ENCODE assay signal across 24 mouse cellular contexts in the genomic region with DNA sequence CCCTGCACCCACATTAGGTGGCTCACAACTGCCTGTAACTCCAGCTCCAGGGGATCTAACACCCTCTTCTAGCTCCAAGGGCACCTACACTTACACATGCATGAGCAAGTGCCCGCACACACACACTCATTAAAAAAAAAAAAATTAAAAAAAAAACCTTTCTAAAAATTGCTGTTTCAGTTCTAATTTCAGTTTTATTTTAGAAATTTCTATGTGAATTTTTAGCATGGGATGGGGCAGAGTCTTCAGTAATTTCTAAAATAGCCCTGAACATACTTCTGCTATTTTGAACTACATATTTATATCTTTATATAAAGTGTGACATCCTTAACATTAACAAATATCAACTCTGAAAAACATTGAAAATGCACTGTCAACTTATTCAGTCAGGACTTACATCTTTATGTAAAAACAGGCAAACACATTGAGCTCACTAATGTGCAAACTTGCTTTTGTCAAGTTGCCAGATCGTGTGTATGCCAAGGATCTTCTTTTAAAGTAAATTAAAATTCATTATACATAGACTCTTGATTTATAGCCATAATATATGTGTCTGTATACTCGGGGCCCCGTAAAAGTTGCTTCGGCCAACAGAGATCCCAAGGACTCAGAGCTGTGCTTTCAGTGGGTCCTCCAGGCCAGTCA. TPM values are rescaled to one million over a fixed set of nuclear protein-coding genes. Genes with fewer than 3 reads are reported as not detected.
"Had no signal": no experiment of that assay in that cellular context is flagged by ENCODE, and none has a peak within 500 bp of the region (broad histone marks: within the 10 kb centered on the region; RNA-seq: fewer than 3 reads in every experiment).

No protein-coding gene starts in this region.

- H3K27ac ChIP-seq: macrophage; midbrain, embryonic 13.5 days; midbrain, embryonic 15.5 days; neural tube, embryonic 12.5 days had no signal

- H3K4me1 ChIP-seq: megakaryocyte, embryonic 14.5 days; midbrain, embryonic 13.5 days; midbrain, embryonic 15.5 days; neural tube, embryonic 12.5 days had no signal

- ATAC-seq: liver, postnatal 0 days; midbrain, embryonic 13.5 days; midbrain, embryonic 15.5 days had no signal

- H3K4me2 ChIP-seq: midbrain, embryonic 11.5 days; midbrain, embryonic 13.5 days; midbrain, embryonic 15.5 days; neural tube, embryonic 12.5 days had no signal

- H3K27me3 ChIP-seq: midbrain, embryonic 13.5 days; midbrain, embryonic 15.5 days; neural tube, embryonic 12.5 days had no signal

- H3K9me3 ChIP-seq: midbrain, embryonic 13.5 days; midbrain, embryonic 15.5 days; neural tube, embryonic 12.5 days had no signal

- H3K4me3 ChIP-seq: megakaryocyte, embryonic 14.5 days; midbrain, embryonic 13.5 days; midbrain, embryonic 15.5 days; neural tube, embryonic 12.5 days had no signal

- H3K9ac ChIP-seq: liver, postnatal 0 days; midbrain, embryonic 13.5 days; midbrain, embryonic 15.5 days; neural tube, embryonic 12.5 days had no signal

- DNase-seq: liver, postnatal 0 days; lung, adult 2 months; lung, postnatal 10 days; retina, postnatal 1 day; right cerebral cortex, adult 18-20 months; right cerebral cortex, postnatal 25 days; right cerebral cortex, postnatal 4 days; spleen, adult 18-20 months; thymus, adult 18-20 months; thymus, postnatal 14 days; thymus, postnatal 36 days had no signal

- H3K36me3 ChIP-seq: midbrain, embryonic 13.5 days; midbrain, embryonic 15.5 days; neural tube, embryonic 12.5 days had no signal

RNA-seq across cellular contexts. Expression of a gene that starts 32.0 kb away (rescaled TPM):
- polyA plus RNA-seq: lung, adult 2 months; macrophage; midbrain, embryonic 11.5 days; midbrain, embryonic 13.5 days; neural tube, embryonic 12.5 days; neural tube, embryonic 14.5 days had no signal

RNA-seq across cellular contexts. Expression of a gene that starts 35.4 kb away (rescaled TPM):
- polyA plus RNA-seq: liver, postnatal 0 days; lung, adult 2 months; lung, embryonic 16.5 days; macrophage; midbrain, embryonic 11.5 days; midbrain, embryonic 13.5 days; midbrain, embryonic 15.5 days; midbrain, postnatal 0 days; neural tube, embryonic 12.5 days; neural tube, embryonic 14.5 days; stomach, embryonic 14.5 days; thymus, postnatal 0 days had no signal

RNA-seq across cellular contexts. Expression of a gene that starts 43.8 kb away (rescaled TPM):
- polyA plus RNA-seq: liver, postnatal 0 days; lung, embryonic 16.5 days; macrophage; midbrain, embryonic 11.5 days; midbrain, embryonic 13.5 days; midbrain, embryonic 15.5 days; midbrain, postnatal 0 days; neural tube, embryonic 12.5 days; neural tube, embryonic 14.5 days; small intestine, adult 2 months; stomach, embryonic 14.5 days; stomach, embryonic 16.5 days had no signal

RNA-seq across cellular contexts. Expression of a gene that starts 59.0 kb away (rescaled TPM):
- polyA plus RNA-seq: liver, postnatal 0 days; macrophage; midbrain, embryonic 11.5 days; midbrain, embryonic 13.5 days; midbrain, embryonic 15.5 days; neural tube, embryonic 14.5 days; small intestine, adult 2 months; stomach, embryonic 14.5 days had no signal
